Mouse (Mus musculus): Measurements from ENCODE around the gene Opa1. TPM values are rescaled to one million over a fixed set of nuclear protein-coding genes. Genes with fewer than 3 reads are reported as not detected.

Gene Opa1
- polyA plus RNA-seq, 1 experiment, result 50.3 TPM

- no peak for TF ChIP-seq CTCF (IDR thresholded peaks at IDR 0.05; ENCODE audit: borderline replicate concordance, insufficient read depth, low read length)
- no peak for TF ChIP-seq POLR2A (IDR thresholded peaks at IDR 0.05; ENCODE audit: low read depth, low read length)
- no peak overlapping the region for H3K4me3 ChIP-seq (ENCODE audit: insufficient read depth, low read length)
- no peak overlapping the region for H3K27ac ChIP-seq (ENCODE audit: insufficient read depth, low read length)
Measured at GRCm38 (mm10) chr16:29667702-29668061, 88.5 kb downstream of the Opa1 start.

GRCm38 (mm10) chr16:29668451-29668850 is 89.3 kb downstream of the Opa1 start:
- Histone ChIP-seq H3K4me3 (ENCODE audit: insufficient read depth, low read length) (no peak overlapping the region), H3K4me1 (ENCODE audit: control insufficient read depth, insufficient read depth, low read length) (no peaks in the 10 kb centered on the region), H3K27ac (ENCODE audit: insufficient read depth, low read length) (no peak overlapping the region)
- TF ChIP-seq POLR2A (IDR thresholded peaks at IDR 0.05; ENCODE audit: low read depth, low read length), result no peak
- TF ChIP-seq CTCF (IDR thresholded peaks at IDR 0.05; ENCODE audit: borderline replicate concordance, insufficient read depth, low read length), result no peak

More at GRCm38 (mm10) chr16:29667702-29668061, 88.5 kb downstream of the Opa1 start:
- H3K4me1 ChIP-seq (ENCODE audit: control insufficient read depth, insufficient read depth, low read length), result no peaks in the 10 kb centered on the region

GRCm38 (mm10) chr16:29670806-29671205 is 91.7 kb downstream of the Opa1 start:
- TF ChIP-seq CTCF (IDR thresholded peaks at IDR 0.05; ENCODE audit: borderline replicate concordance, insufficient read depth, low read length), result no peak
- TF ChIP-seq POLR2A (IDR thresholded peaks at IDR 0.05; ENCODE audit: low read depth, low read length), result no peak
- no peaks in the 10 kb centered on the region for H3K4me1 ChIP-seq (ENCODE audit: control insufficient read depth, insufficient read depth, low read length)
- H3K4me3 ChIP-seq (ENCODE audit: insufficient read depth, low read length), result no peak overlapping the region
- no peak overlapping the region for H3K27ac ChIP-seq (ENCODE audit: insufficient read depth, low read length)

- H3K27ac ChIP-seq (ENCODE audit: insufficient read depth, low read length), result no peak overlapping the region
- no peak overlapping the region for H3K4me3 ChIP-seq (ENCODE audit: insufficient read depth, low read length)
- H3K4me1 ChIP-seq (ENCODE audit: control insufficient read depth, insufficient read depth, low read length), result no peaks in the 10 kb centered on the region
- no peak for TF ChIP-seq CTCF (IDR thresholded peaks at IDR 0.05; ENCODE audit: borderline replicate concordance, insufficient read depth, low read length)
- no peak for TF ChIP-seq POLR2A (IDR thresholded peaks at IDR 0.05; ENCODE audit: low read depth, low read length)
Measured at GRCm38 (mm10) chr16:29673230-29673629, 94.1 kb downstream of the Opa1 start.

- Histone ChIP-seq H3K27ac (ENCODE audit: insufficient read depth, low read length) (no peak overlapping the region), H3K4me3 (ENCODE audit: insufficient read depth, low read length) (no peak overlapping the region), H3K4me1 (ENCODE audit: control insufficient read depth, insufficient read depth, low read length) (no peaks in the 10 kb centered on the region)
- TF ChIP-seq CTCF (IDR thresholded peaks at IDR 0.05; ENCODE audit: borderline replicate concordance, insufficient read depth, low read length) (no peak), POLR2A (IDR thresholded peaks at IDR 0.05; ENCODE audit: low read depth, low read length) (no peak)
Measured at GRCm38 (mm10) chr16:29679607-29680006, 100.5 kb downstream of the Opa1 start.

- Histone ChIP-seq H3K4me3 (ENCODE audit: insufficient read depth, low read length) (no peak overlapping the region), H3K27ac (ENCODE audit: insufficient read depth, low read length) (no peak overlapping the region), H3K4me1 (ENCODE audit: control insufficient read depth, insufficient read depth, low read length) (no peaks in the 10 kb centered on the region)
- no peak for TF ChIP-seq CTCF (IDR thresholded peaks at IDR 0.05; ENCODE audit: borderline replicate concordance, insufficient read depth, low read length)
- no peak for TF ChIP-seq POLR2A (IDR thresholded peaks at IDR 0.05; ENCODE audit: low read depth, low read length)
Measured at GRCm38 (mm10) chr16:29680548-29681175, 101.5 kb downstream of the Opa1 start.

GRCm38 (mm10) chr16:29682555-29683431 is 103.7 kb downstream of the Opa1 start:
- H3K27ac ChIP-seq (ENCODE audit: insufficient read depth, low read length), result no peak overlapping the region

GRCm38 (mm10) chr16:29683563-29683962 is 104.4 kb downstream of the Opa1 start:
- no peak overlapping the region for H3K4me3 ChIP-seq (ENCODE audit: insufficient read depth, low read length)
- H3K4me1 ChIP-seq (ENCODE audit: control insufficient read depth, insufficient read depth, low read length), result no peaks in the 10 kb centered on the region
- TF ChIP-seq POLR2A (IDR thresholded peaks at IDR 0.05; ENCODE audit: low read depth, low read length), result no peak
- no peak for TF ChIP-seq CTCF (IDR thresholded peaks at IDR 0.05; ENCODE audit: borderline replicate concordance, insufficient read depth, low read length)
- H3K27ac ChIP-seq (ENCODE audit: insufficient read depth, low read length), result no peak overlapping the region

More at GRCm38 (mm10) chr16:29682555-29683431, 103.7 kb downstream of the Opa1 start:
- no peak overlapping the region for H3K4me3 ChIP-seq (ENCODE audit: insufficient read depth, low read length)
- H3K4me1 ChIP-seq (ENCODE audit: control insufficient read depth, insufficient read depth, low read length), result no peaks in the 10 kb centered on the region
- TF ChIP-seq CTCF (IDR thresholded peaks at IDR 0.05; ENCODE audit: borderline replicate concordance, insufficient read depth, low read length) (no peak), POLR2A (IDR thresholded peaks at IDR 0.05; ENCODE audit: low read depth, low read length) (no peak)

GRCm38 (mm10) chr16:29684111-29684510 is 105.0 kb downstream of the Opa1 start:
- H3K4me1 ChIP-seq (ENCODE audit: control insufficient read depth, insufficient read depth, low read length), result no peaks in the 10 kb centered on the region
- H3K27ac ChIP-seq (ENCODE audit: insufficient read depth, low read length), result no peak overlapping the region
- H3K4me3 ChIP-seq (ENCODE audit: insufficient read depth, low read length), result no peak overlapping the region
- TF ChIP-seq CTCF (IDR thresholded peaks at IDR 0.05; ENCODE audit: borderline replicate concordance, insufficient read depth, low read length) (no peak), POLR2A (IDR thresholded peaks at IDR 0.05; ENCODE audit: low read depth, low read length) (no peak)

- Histone ChIP-seq H3K4me1 (ENCODE audit: control insufficient read depth, insufficient read depth, low read length) (no peaks in the 10 kb centered on the region), H3K4me3 (ENCODE audit: insufficient read depth, low read length) (no peak overlapping the region), H3K27ac (ENCODE audit: insufficient read depth, low read length) (no peak overlapping the region)
- TF ChIP-seq POLR2A (IDR thresholded peaks at IDR 0.05; ENCODE audit: low read depth, low read length) (no peak), CTCF (IDR thresholded peaks at IDR 0.05; ENCODE audit: borderline replicate concordance, insufficient read depth, low read length) (no peak)
Measured at GRCm38 (mm10) chr16:29684641-29685040, 105.5 kb downstream of the Opa1 start.
